Mouse (Mus musculus): ENCODE measurements around the gene Gm10717.
"Not testable (repeated sequence)": the region's sequence is repeated elsewhere in the genome, so short reads cannot be mapped to it uniquely, and the experiment has no call there.

Gene Gm10717

GRCm38 (mm10) chr9:3024912-3025467 is at the start of gene Gm10717:
Gene Gm10717, plus strand, starts transcription at chr9:3025417.
- in situ Hi-C loops (cut with MboI; ENCODE audit: low pct_unique_long_range_greater_than_20kb in 1 of 2, low sequenced_read_pairs in 2 of 2, unreplicated experiment in 1 of 2) = not testable (repeated sequence)

DNA sequence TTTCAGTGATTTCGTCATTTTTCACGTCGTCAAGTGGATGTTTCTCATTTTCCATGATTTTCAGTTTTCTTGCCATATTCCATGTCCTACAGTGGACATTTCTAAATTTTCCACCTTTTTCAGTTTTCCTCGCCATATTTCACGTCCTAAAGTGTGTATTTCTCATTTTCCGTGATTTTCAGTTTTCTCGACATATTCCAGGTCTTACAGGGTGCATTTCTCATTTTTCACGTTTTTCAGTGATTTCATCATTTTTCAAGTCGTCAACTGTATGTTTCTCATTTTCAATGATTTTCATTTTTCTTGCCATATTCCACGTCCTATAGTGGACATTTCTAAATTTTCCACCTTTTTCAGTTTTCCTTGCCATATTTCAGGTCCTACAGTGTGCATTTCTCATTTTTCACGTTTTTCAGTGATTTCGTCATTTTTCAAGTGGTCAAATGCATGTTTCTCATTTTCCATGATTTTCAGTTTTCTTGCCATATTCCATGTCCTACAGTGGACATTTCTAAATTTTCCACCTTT is 24.7 kb upstream of the Gm10717 start, which contains the start of gene Gm10722:
Gene Gm10722, plus strand, starts transcription at position 478 of the 528 bp plus-strand sequence.
- in situ Hi-C loops (cut with MboI; ENCODE audit: low pct_unique_long_range_greater_than_20kb in 1 of 2, low sequenced_read_pairs in 2 of 2, unreplicated experiment in 1 of 2) = not testable (repeated sequence)

- in situ Hi-C loops (cut with MboI; ENCODE audit: low pct_unique_long_range_greater_than_20kb in 1 of 2, low sequenced_read_pairs in 2 of 2, unreplicated experiment in 1 of 2) = not testable (repeated sequence)
Measured at GRCm38 (mm10) chr9:3001006-3001405, 24.2 kb upstream of the Gm10717 start.

- in situ Hi-C loops (cut with MboI; ENCODE audit: low pct_unique_long_range_greater_than_20kb in 1 of 2, low sequenced_read_pairs in 2 of 2, unreplicated experiment in 1 of 2) = not testable (repeated sequence)
Measured at GRCm38 (mm10) chr9:3001948-3002659, 23.1 kb upstream of the Gm10717 start.

- in situ Hi-C loops (cut with MboI; ENCODE audit: low pct_unique_long_range_greater_than_20kb in 1 of 2, low sequenced_read_pairs in 2 of 2, unreplicated experiment in 1 of 2) = not testable (repeated sequence)
Measured at GRCm38 (mm10) chr9:3002794-3003396, 22.3 kb upstream of the Gm10717 start, which contains the start of gene Gm11168. Gene Gm11168, plus strand, starts transcription at chr9:3003346.

DNA sequence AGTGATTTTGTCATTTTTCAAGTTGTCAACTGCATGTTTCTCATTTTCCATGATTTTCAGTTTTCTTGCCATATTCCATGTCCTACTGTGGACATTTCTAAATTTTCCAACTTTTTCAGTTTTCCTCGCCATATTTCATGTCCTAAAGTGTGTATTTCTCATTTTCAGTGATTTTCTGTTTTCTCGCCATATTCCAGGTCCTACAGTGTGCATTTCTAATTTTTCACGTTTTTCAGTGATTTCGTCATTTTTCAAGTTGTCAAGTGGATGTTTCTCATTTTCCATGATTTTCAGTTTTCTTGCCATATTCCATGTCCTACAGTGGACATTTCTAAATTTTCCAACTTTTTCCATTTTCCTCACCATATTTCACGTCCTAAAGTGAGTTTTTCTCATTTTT is 19.0 kb upstream of the Gm10717 start:
- in situ Hi-C loops (cut with MboI; ENCODE audit: low pct_unique_long_range_greater_than_20kb in 1 of 2, low sequenced_read_pairs in 2 of 2, unreplicated experiment in 1 of 2) = not testable (repeated sequence)

- in situ Hi-C loops (cut with MboI; ENCODE audit: low pct_unique_long_range_greater_than_20kb in 1 of 2, low sequenced_read_pairs in 2 of 2, unreplicated experiment in 1 of 2) = not testable (repeated sequence)
Measured at GRCm38 (mm10) chr9:3006636-3007035, 18.6 kb upstream of the Gm10717 start.

- in situ Hi-C loops (cut with MboI; ENCODE audit: low pct_unique_long_range_greater_than_20kb in 1 of 2, low sequenced_read_pairs in 2 of 2, unreplicated experiment in 1 of 2) = not testable (repeated sequence)
Measured at GRCm38 (mm10) chr9:3007272-3007671, 17.9 kb upstream of the Gm10717 start.

DNA sequence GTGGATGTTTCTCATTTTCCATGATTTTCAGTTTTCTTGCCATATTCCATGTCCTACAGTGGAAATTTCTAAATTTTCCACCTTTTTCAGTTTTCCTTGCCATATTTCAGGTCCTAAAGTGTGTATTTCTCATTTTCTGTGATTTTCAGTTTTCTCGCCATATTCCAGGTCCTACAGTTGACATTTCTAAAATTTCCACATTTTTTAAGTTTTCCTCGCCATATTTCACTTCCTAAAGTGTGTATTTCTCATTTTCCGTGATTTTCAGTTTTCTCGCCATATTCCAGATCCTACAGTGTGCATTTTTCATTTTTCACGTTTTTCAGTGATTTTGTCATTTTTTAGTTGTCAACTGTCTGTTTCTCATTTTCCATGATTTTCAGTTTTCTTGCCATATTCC is 15.9 kb upstream of the Gm10717 start:
- in situ Hi-C loops (cut with MboI; ENCODE audit: low pct_unique_long_range_greater_than_20kb in 1 of 2, low sequenced_read_pairs in 2 of 2, unreplicated experiment in 1 of 2) = not testable (repeated sequence)

DNA sequence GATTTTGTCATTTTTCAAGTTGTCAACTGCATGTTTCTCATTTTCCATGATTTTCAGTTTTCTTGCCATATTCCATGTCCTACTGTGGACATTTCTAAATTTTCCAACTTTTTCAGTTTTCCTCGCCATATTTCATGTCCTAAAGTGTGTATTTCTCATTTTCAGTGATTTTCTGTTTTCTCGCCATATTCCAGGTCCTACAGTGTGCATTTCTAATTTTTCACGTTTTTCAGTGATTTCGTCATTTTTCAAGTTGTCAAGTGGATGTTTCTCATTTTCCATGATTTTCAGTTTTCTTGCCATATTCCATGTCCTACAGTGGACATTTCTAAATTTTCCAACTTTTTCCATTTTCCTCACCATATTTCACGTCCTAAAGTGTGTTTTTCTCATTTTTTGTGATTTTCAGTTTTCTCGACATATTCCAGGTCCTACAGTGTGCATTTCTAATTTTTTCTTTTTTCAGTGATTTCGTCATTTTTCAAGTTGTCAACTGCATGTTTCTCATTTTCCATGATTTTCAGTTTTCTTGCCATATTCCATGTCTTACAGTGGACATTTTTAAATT is 13.1 kb upstream of the Gm10717 start:
- in situ Hi-C loops (cut with MboI; ENCODE audit: low pct_unique_long_range_greater_than_20kb in 1 of 2, low sequenced_read_pairs in 2 of 2, unreplicated experiment in 1 of 2) = not testable (repeated sequence)

DNA sequence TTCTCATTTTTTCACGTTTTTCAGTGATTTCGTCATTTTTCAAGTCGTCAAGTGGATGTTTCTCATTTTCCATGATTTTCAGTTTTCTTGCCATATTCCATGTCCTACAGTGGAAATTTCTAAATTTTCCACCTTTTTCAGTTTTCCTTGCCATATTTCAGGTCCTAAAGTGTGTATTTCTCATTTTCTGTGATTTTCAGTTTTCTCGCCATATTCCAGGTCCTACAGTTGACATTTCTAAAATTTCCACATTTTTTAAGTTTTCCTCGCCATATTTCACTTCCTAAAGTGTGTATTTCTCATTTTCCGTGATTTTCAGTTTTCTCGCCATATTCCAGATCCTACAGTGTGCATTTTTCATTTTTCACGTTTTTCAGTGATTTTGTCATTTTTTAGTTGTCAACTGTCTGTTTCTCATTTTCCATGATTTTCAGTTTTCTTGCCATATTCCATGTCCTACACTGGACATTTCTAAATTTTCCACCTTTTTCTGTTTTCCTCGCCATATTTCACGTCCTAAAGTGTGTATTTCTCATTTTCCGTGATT is 12.4 kb upstream of the Gm10717 start, which contains the start of gene Gm10721:
Gene Gm10721, plus strand, starts transcription at position 408 of the 547 bp plus-strand sequence.
- in situ Hi-C loops (cut with MboI; ENCODE audit: low pct_unique_long_range_greater_than_20kb in 1 of 2, low sequenced_read_pairs in 2 of 2, unreplicated experiment in 1 of 2) = not testable (repeated sequence)

GRCm38 (mm10) chr9:3015354-3015753 is 9.9 kb upstream of the Gm10717 start, which contains the start of gene Gm10720:
Gene Gm10720, plus strand, starts transcription at chr9:3015654.
- in situ Hi-C loops (cut with MboI; ENCODE audit: low pct_unique_long_range_greater_than_20kb in 1 of 2, low sequenced_read_pairs in 2 of 2, unreplicated experiment in 1 of 2) = not testable (repeated sequence)

- in situ Hi-C loops (cut with MboI; ENCODE audit: low pct_unique_long_range_greater_than_20kb in 1 of 2, low sequenced_read_pairs in 2 of 2, unreplicated experiment in 1 of 2) = not testable (repeated sequence)
Measured at GRCm38 (mm10) chr9:3015896-3016295, 9.3 kb upstream of the Gm10717 start.

GRCm38 (mm10) chr9:3017108-3017507 is 8.1 kb upstream of the Gm10717 start, which contains the start of gene Gm10719:
Gene Gm10719, plus strand, starts transcription at chr9:3017408.
- in situ Hi-C loops (cut with MboI; ENCODE audit: low pct_unique_long_range_greater_than_20kb in 1 of 2, low sequenced_read_pairs in 2 of 2, unreplicated experiment in 1 of 2) = not testable (repeated sequence)

DNA sequence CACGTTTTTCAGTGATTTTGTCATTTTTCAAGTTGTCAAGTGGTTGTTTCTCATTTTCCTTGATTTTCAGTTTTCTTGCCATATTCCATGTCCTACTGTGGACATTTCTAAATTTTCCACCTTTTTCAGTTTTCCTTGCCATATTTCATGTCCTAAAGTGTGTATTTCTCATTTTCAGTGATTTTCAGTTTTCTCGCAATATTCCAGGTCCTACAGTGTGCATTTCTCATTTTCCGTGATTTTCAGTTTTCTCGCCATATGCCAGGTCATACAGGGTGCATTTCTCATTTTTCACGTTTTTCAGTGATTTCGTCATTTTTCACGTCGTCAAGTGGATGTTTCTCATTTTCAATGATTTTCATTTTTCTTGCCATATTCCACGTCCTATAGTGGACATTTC is 6.3 kb upstream of the Gm10717 start:
- in situ Hi-C loops (cut with MboI; ENCODE audit: low pct_unique_long_range_greater_than_20kb in 1 of 2, low sequenced_read_pairs in 2 of 2, unreplicated experiment in 1 of 2) = not testable (repeated sequence)

GRCm38 (mm10) chr9:3019835-3020727 is 5.1 kb upstream of the Gm10717 start:
- in situ Hi-C loops (cut with MboI; ENCODE audit: low pct_unique_long_range_greater_than_20kb in 1 of 2, low sequenced_read_pairs in 2 of 2, unreplicated experiment in 1 of 2) = not testable (repeated sequence)

DNA sequence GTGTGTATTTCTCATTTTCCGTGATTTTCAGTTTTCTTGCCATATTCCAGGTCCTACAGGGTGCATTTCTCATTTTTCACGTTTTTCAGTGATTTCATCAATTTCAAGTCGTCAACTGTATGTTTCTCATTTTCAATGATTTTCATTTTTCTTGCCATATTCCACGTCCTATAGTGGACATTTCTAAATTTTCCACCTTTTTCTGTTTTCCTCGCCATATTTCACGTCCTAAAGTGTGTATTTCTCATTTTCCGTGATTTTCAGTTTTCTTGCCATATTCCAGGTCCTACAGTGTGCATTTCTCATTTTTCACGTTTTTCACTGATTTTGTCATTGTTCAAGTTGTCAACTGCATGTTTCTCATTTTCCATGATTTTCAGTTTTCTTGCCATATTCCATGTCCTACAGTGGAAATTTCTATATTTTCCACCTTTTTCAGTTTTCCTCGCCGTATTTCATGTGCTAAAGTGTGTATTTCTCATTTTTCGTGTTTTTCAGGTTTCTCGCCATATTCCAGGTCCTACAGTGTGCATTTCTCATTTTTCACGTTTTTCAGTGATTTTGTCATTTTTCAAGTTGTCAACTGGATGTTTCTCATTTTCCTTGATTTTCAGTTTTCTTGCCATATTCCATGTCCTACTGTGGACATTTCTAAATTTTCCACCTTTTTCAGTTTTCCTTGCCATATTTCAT is 2.8 kb upstream of the Gm10717 start:
- in situ Hi-C loops (cut with MboI; ENCODE audit: low pct_unique_long_range_greater_than_20kb in 1 of 2, low sequenced_read_pairs in 2 of 2, unreplicated experiment in 1 of 2) = not testable (repeated sequence)

All from mouse embryonic stem cell (cell line).